Mouse (Mus musculus) embryonic fibroblast, embryonic 13.5 days (primary cell): ENCODE measurements around the gene Supt20.

Experiments used
- CTCF ChIP-seq: IDR thresholded peaks from 2 replicates; pipeline ENCODE4 v1.5.1; 2011; ENCODE audit warnings: mild to moderate bottlenecking, control low read depth, low read length, moderate library complexity, borderline replicate concordance; ENCODE audit not compliant: insufficient read depth
- POLR2A ChIP-seq: IDR thresholded peaks from 2 replicates; pipeline ENCODE4 v1.6.1; 2011; ENCODE audit warnings: low read depth, mild to moderate bottlenecking, control low read depth, low read length, moderate library complexity

DNA sequence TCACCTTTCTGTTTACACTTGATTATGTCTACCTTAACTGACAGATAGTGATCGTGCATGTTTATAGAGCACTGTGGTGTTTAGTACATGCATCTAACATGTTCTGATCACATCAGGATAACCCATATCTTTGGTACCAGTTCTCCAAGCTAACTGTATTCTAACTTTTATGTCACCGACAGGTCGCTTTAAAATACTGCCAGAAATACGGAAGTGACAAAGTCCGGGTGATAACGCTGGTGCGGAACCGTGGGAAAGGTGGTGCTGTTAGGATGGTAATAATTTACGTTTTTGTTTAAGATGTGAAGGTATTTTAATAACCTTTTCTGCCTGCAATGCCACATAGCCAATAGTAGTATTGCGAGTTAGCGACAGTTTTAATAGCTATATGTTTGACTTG is 49.4 kb downstream of the Supt20 start:
- no peak for TF ChIP-seq CTCF
- TF ChIP-seq POLR2A: no peak
